Mouse (Mus musculus): ENCODE measurements around the gene Pabpc1l.

GRCm38 (mm10) chr2:164077875-164078274 lies 52.6 kb downstream of the Pabpc1l start:
- no peak for TF ChIP-seq EP300 (IDR thresholded peaks at IDR 0.05; ENCODE audit: insufficient read depth, low read depth, low read length)
- no peak for TF ChIP-seq CTCF (IDR thresholded peaks at IDR 0.05; ENCODE audit: low read depth, low read length)

All from ES-Bruce4 (cell line).